Mouse (Mus musculus) small intestine, adult 2 months (tissue): Measurements from ENCODE around the gene Tfrc. TPM values are rescaled to one million over a fixed set of nuclear protein-coding genes. Genes with fewer than 3 reads are reported as not detected.

ENCODE experiments used
- H3K27ac ChIP-seq: fragments of 200-500 bp; 2 replicates; pipeline ENCODE4 v1.5.1; 2012; ENCODE audit warnings: low read depth, low read length, control low read depth, inconsistent platforms; ENCODE audit not compliant: insufficient read depth
- H3K27me3 ChIP-seq: fragments of 200-500 bp; 2 replicates; pipeline ENCODE4 v1.6.1; 2012; ENCODE audit warnings: mild to moderate bottlenecking, moderate library complexity, low read length, inconsistent platforms; ENCODE audit not compliant: control insufficient read depth, insufficient read depth
- H3K36me3 ChIP-seq: fragments of 200-500 bp; 2 replicates; pipeline ENCODE4 v1.6.1; 2012; ENCODE audit warnings: mild to moderate bottlenecking, low read length, control low read depth, inconsistent platforms; ENCODE audit not compliant: control insufficient read depth, insufficient read depth
- H3K4me1 ChIP-seq: fragments of 200-500 bp; 2 replicates; pipeline ENCODE4 v1.6.1; 2012; ENCODE audit warnings: low read length, inconsistent platforms, mixed read lengths; ENCODE audit not compliant: control insufficient read depth, insufficient read depth, insufficient read length
- H3K4me3 ChIP-seq: fragments of 200-500 bp; 2 replicates; pipeline ENCODE4 v1.5.1; 2012; ENCODE audit warnings: low read depth, mild to moderate bottlenecking, control low read depth, inconsistent platforms, low read length, moderate library complexity
- CTCF ChIP-seq: fragments of 200-500 bp; IDR thresholded peaks from 2 replicates; pipeline ENCODE4 v1.5.1; 2012; ENCODE audit warnings: low read depth, mild to moderate bottlenecking, control low read depth, inconsistent platforms, low read length, moderate library complexity, mixed read lengths; ENCODE audit not compliant: insufficient replicate concordance, insufficient read length; ENCODE audit errors: extremely low read depth
- POLR2A ChIP-seq: fragments of 200-500 bp; IDR thresholded peaks from 2 replicates; pipeline ENCODE4 v1.6.1; 2012; ENCODE audit warnings: low read depth, mild to moderate bottlenecking, control low read depth, inconsistent platforms, low read length, moderate library complexity
- WGBS: fragments of 180-500 bp; shearing (Covaris S2); methylation state at CpG from one replicate; pipeline ENCODE4 v1.1.7; 2018; 5-methylcytosine and 5-hydroxymethylcytosine counted together
- polyA plus RNA-seq: library from polyadenylated mRNA; depleted of rRNA; stranded (reverse); fragments of >200 nt; gene quantifications from 2 replicates; pipeline ENCODE4 v1.2.3, GENCODE M21; 2012; rRNA removed

Gene Tfrc
- 1.9 and 3.0 TPM in 2 replicates for polyA plus RNA-seq

DNA sequence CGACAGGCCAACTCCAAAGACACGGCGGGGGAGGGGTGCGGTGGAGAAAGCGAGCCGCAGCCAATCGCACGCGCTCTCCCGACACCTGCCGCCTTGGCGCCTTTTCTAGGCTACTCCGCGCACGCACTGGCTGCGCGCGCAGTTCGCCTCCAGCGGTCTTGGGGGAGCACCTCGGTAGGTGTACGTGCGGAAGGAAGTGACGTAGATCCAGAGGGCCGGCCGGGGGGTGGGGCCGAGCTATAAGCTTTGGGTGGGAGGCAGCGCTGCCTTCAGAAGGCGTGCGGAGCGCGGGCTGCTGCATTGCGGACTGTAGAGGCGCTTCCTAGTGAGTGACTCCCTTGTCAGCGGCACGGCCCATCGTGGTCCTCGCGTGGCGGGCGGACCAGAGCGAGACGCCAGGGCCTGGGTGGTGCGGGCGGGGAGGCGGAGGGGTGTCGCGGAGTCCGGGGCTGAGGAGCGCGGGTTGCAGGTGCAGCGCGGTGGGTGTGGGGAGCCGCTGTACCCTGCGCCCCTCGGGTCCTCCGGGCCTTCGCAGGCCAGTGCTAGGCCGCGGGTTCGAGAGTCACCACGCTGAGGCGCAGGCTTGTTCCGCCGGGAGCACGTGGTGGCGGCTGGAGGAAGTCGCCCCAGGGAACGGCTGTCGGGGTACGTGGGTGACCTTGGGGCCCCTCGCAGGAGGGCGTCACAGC is at the start of gene Tfrc:
TSS of gene Tfrc (plus strand) at position 209 of the 689 bp plus-strand sequence.
- Histone ChIP-seq H3K36me3 (no peaks in the 10 kb centered on the region), H3K4me1 (no peaks in the 10 kb centered on the region), H3K4me3 (peak within 1 kb of the TSS; percentile 93), H3K27me3 (no peaks in the 10 kb centered on the region), H3K27ac (peak within 1 kb of the TSS; percentile 84)
- WGBS: under 1% methylated on average over 73 of the region's 73 CpGs
- peak; percentile 100 for TF ChIP-seq POLR2A
- TF ChIP-seq CTCF: no peak

DNA sequence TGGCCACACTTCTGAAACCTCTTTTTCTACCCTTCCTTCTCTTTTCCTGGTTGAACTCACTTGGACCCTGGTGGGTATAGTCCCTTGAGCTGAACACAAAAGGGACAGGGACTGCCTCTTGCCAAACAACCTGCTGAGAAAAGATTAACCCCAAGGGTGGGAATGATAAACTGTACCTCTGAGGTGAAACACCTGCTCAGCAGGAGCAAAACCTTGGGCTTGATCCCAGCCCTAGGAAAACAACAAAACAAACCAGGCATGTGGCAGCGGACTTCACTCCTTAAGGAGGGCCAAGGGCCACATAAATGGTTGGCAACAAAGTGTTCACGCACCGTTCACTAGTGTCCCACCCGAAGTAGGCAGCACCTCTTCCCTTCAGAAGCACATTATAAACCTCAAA is 49.2 kb upstream of the Tfrc start:
- no peak for TF ChIP-seq POLR2A
- TF ChIP-seq CTCF: no peak
- Histone ChIP-seq H3K27me3 (no peaks in the 10 kb centered on the region), H3K4me1 (peaks cover 8% of the 10 kb centered on the region; the same call in 1 of the 2 replicates), H3K27ac (no peak overlapping the region), H3K36me3 (no peaks in the 10 kb centered on the region), H3K4me3 (no peak overlapping the region)
- WGBS: 22% methylated on average over 4 of the region's 4 CpGs

DNA sequence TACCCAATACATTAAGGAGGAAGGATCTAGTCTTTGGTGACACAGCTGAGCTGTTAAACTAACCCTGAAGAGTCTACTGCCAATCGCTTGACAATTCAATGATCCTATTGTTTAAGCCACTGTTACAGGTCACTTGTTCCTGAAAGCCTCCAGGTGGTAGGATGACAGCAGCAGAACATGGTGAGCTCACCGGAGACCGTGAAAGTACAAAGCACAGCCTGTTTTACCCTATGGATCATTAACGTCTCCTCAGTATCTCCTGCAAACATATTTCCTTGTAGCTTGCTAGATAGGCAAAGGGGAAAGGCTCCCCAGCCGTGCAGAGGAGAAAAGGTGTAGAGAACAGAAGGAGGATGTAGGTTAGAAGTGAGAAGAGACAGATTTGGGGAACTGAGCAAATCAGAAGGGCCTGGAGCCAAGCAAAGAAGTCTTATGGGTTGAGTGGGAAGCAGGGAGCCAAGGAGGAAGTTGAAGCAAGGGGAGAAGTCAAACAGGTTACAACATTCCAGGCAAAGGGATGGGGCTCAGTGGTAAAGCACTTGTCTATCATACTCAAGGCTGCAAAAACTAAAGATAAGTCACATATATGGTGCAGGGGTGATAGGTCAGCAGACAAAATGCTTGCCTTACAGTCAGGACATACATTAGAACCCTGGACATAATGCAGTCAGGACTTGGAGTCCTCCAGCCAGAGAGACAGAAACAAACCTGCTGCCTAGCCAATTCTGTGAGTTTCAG is 45.5 kb upstream of the Tfrc start:
- H3K4me1 ChIP-seq: peaks cover 8% of the 10 kb centered on the region; the same call in 1 of the 2 replicates
- TF ChIP-seq POLR2A (no peak), CTCF (no peak)
- no peak overlapping the region for H3K4me3 ChIP-seq
- 24% methylated on average over 5 of the region's 5 CpGs for WGBS
- H3K27me3 ChIP-seq: no peaks in the 10 kb centered on the region
- H3K27ac ChIP-seq: peak overlapping the region; percentile 39
- H3K36me3 ChIP-seq: no peaks in the 10 kb centered on the region

DNA sequence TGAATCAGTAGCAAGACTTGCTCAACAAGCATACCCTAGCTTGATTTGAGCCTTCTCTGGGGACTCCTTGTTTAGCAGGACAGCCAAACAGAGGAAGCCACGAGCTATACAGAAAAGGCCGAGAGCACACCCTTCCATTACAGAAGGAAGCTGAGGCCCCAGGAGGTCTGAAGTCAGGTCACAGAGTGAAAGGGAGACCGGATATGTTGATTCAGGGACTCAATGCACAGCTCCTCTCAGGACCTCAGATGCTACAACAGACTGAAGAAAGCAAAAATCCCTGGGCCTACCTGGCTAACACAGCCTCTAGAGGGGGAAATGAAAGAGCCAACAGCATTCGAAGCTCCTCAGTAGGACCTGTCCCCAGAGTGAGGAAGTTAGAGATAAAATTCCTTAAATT is 41.4 kb upstream of the Tfrc start:
- 75% methylated on average over 4 of the region's 4 CpGs for WGBS
- H3K4me3 ChIP-seq: no peak overlapping the region
- peaks cover 4% of the 10 kb centered on the region; the same call in 1 of the 2 replicates for H3K4me1 ChIP-seq

DNA sequence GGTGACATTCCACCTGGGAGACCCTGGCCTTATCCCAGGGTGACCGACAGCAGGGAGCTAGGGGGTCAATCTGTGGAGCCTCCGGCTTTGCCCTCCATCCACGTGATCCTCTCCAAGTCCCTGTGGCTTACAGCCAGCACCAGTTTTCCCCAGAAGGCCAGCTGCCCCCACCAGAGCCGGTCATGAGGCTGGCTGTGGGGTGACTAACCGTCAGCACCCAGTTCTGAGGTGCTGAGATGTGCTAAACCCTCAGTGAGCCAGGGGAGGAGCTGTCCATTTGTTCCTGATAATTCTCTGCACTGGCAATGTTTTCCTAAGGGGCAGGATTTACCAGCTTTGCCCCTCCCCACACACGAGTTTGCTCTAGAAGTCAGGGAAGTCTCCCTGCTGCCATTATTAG is 40.3 kb upstream of the Tfrc start:
- TF ChIP-seq CTCF: no peak
- TF ChIP-seq POLR2A: no peak
- H3K27me3 ChIP-seq: no peaks in the 10 kb centered on the region
- H3K36me3 ChIP-seq: no peaks in the 10 kb centered on the region
- 49% methylated on average over 6 of the region's 6 CpGs for WGBS
- no peak overlapping the region for H3K4me3 ChIP-seq
- H3K4me1 ChIP-seq: no peaks in the 10 kb centered on the region; the same call in 1 of the 2 replicates
- H3K27ac ChIP-seq: no peak overlapping the region

More for the DNA sequence above, 41.4 kb upstream of the Tfrc start:
- H3K36me3 ChIP-seq: no peaks in the 10 kb centered on the region
- no peaks in the 10 kb centered on the region for H3K27me3 ChIP-seq
- H3K27ac ChIP-seq: no peak overlapping the region
- TF ChIP-seq POLR2A (no peak), CTCF (no peak)

DNA sequence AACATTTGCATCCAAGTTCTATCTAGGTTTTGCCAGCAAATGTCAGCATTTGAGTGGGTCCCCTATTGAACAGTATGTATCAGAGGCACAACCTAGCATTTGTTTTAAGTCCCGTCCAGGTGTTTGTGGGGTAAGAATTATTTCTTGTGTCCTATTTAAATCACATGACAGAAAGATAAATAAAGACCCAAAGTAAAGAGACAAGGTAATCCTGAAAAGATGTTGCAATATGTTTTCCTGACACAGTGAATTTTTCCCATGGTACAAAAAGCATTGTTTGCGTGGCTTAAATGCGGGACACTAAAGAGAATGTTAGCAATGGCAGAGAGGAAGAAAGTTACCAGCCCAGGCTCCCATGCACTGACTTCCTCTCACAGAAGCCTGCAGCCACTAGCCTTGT is 38.7 kb upstream of the Tfrc start:
- no peak overlapping the region for H3K4me3 ChIP-seq
- 67% methylated on average over 3 of the region's 3 CpGs for WGBS
- H3K27ac ChIP-seq: no peak overlapping the region
- H3K4me1 ChIP-seq: no peaks in the 10 kb centered on the region
- no peaks in the 10 kb centered on the region for H3K27me3 ChIP-seq
- no peaks in the 10 kb centered on the region for H3K36me3 ChIP-seq
- no peak for TF ChIP-seq CTCF
- no peak for TF ChIP-seq POLR2A

DNA sequence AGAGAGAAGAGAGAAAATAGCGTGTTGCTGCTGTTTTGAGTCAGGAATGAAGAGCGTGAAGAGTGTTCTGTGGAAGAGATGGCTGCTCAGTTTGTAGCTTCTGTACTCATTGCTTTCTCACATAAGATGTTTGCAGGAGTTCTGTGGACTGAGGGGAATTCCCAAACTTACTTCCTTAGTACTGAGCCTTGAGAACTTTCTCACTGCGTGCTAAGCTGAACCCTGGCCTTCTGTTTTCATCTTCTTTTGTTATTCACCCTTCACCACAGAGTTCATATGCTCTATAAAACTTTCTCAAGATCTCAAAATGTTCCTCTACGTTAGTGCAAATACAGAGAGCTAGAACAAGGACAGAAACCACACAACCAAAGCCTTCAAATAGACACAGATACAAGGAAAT is 36.2 kb upstream of the Tfrc start:
- TF ChIP-seq POLR2A (no peak), CTCF (no peak)

More for the DNA sequence above, 36.2 kb upstream of the Tfrc start:
- Histone ChIP-seq H3K36me3 (no peaks in the 10 kb centered on the region), H3K4me3 (no peak overlapping the region), H3K4me1 (no peaks in the 10 kb centered on the region), H3K27me3 (no peaks in the 10 kb centered on the region), H3K27ac (no peak overlapping the region)
- 42% methylated on average over 4 of the region's 4 CpGs for WGBS
